Mouse (Mus musculus): Measurements from ENCODE around the gene Tsr1.

The Tsr1 gene

DNA sequence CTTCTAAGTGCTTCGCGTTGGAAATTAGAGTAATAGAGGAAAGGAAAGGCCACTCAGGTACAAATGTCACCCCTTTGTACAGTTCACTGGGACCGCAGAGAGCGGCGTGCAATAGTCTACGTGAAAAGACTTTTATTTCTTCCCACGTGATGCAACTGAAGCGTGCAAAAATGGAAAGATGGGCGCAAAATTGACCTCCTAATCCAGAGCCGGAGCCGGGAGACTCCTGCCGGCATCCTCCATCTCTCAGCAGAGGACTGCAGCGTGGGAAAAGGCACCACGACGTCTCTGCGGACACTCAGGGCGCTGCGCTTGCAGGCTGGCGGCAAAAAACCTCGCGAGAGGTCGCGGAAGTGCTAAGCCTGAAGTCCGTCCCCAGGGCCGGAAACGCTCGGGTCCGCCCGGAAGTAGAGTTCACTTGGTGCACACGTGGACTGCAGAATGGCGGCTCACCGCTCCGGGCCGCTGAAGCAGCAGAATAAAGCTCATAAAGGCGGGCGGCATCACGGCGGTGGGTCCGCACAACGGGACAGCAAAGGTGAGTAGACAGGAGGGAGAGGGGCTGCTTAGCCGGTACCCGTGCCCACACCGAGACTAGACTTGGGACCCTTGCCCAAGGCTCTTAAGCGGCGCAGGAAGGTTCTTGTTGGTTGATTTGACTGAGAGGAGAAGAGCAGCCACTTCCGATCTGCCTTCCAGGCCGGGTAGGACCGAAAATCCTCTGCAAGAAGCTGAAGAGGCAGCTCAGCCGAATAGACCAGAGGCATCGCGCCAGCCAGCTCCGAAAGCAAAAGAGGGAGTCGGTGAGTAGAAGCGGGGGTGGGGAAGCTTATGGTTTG is at the start of gene Tsr1:
Gene Tsr1 (plus strand): TSS at position 394 of the 839 bp plus-strand sequence.
- in situ Hi-C loops (cut with MboI; ENCODE audit: low pct_unique_long_range_greater_than_20kb in 1 of 2, low sequenced_read_pairs in 2 of 2, unreplicated experiment in 1 of 2) = no loop called here

- in situ Hi-C loops (cut with MboI; ENCODE audit: low pct_unique_long_range_greater_than_20kb in 1 of 2, low sequenced_read_pairs in 2 of 2, unreplicated experiment in 1 of 2) = no loop called here
Measured at GRCm38 (mm10) chr11:74850998-74851661, 46.7 kb upstream of the Tsr1 start.

- in situ Hi-C loops (cut with MboI; ENCODE audit: low pct_unique_long_range_greater_than_20kb in 1 of 2, low sequenced_read_pairs in 2 of 2, unreplicated experiment in 1 of 2) = no loop called here
Measured at GRCm38 (mm10) chr11:74857756-74858155, 40.1 kb upstream of the Tsr1 start.

- in situ Hi-C loops (cut with MboI; ENCODE audit: low pct_unique_long_range_greater_than_20kb in 1 of 2, low sequenced_read_pairs in 2 of 2, unreplicated experiment in 1 of 2) = no loop called here
Measured at GRCm38 (mm10) chr11:74862129-74862528, 35.7 kb upstream of the Tsr1 start.

DNA sequence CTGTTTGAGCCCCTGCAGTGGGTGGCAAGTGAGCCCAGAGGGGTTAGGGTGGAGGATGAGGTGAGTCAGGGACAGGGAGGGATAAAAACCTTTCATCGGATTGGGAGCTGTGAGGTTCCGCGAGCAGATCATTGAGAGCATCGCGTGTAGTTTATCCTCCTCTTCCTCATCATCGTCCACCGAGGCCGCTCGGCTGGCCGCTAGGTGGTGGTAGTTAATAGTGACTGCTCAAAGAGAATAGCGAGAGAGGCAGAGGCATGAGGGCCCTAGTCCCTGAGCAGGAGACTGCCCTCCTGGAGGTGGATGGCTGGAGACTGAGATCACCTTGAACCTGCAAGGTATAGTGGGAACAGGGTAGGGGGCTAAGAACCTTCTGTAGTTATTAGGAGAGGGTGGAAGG is 34.4 kb upstream of the Tsr1 start:
- in situ Hi-C loops (cut with MboI; ENCODE audit: low pct_unique_long_range_greater_than_20kb in 1 of 2, low sequenced_read_pairs in 2 of 2, unreplicated experiment in 1 of 2) = no loop called here

GRCm38 (mm10) chr11:74864421-74864820 is 33.5 kb upstream of the Tsr1 start:
- in situ Hi-C loops (cut with MboI; ENCODE audit: low pct_unique_long_range_greater_than_20kb in 1 of 2, low sequenced_read_pairs in 2 of 2, unreplicated experiment in 1 of 2) = no loop called here

DNA sequence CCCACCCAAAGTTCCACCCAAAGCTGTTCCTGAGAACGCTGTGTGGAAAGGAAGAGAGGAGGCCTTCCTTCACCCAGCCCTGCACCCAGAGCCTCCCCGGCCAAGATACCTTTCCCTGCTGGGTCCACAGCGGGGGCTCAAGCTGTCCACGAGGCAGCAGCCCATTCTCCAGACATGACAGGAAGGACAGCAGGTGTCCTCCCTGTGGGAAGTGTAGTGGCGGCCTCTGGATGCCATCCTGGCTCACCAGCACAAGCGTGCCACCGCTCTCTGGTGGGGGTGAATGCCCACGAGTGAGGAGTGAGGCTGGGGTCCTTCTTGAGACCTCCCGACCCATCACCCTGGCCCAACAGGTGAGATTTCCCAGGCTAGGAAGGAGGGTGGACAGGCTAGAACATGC is 32.6 kb upstream of the Tsr1 start:
- in situ Hi-C loops (cut with MboI; ENCODE audit: low pct_unique_long_range_greater_than_20kb in 1 of 2, low sequenced_read_pairs in 2 of 2, unreplicated experiment in 1 of 2) = no loop called here

DNA sequence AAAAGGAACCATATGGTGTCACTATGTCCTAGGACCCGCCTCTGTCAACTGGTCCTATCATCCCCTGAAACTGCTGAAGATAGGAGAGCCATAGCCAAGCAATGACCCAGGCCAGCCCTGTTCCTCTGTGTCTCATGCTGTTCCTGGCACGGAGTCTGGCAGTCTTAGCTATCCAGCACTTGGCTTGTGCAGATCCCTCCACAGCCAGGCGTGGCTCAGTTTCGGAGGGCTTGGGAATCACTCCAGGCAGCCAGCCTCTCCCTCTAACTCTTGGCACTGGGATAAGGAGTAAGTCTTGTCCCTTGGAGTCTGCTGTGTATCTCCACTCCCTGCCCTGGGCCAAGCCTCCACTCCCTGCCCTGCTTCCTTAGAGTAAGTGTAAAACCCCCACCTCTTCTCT is 31.2 kb upstream of the Tsr1 start:
- in situ Hi-C loops (cut with MboI; ENCODE audit: low pct_unique_long_range_greater_than_20kb in 1 of 2, low sequenced_read_pairs in 2 of 2, unreplicated experiment in 1 of 2) = no loop called here

GRCm38 (mm10) chr11:74867181-74867580 is 30.7 kb upstream of the Tsr1 start:
- in situ Hi-C loops (cut with MboI; ENCODE audit: low pct_unique_long_range_greater_than_20kb in 1 of 2, low sequenced_read_pairs in 2 of 2, unreplicated experiment in 1 of 2) = no loop called here

DNA sequence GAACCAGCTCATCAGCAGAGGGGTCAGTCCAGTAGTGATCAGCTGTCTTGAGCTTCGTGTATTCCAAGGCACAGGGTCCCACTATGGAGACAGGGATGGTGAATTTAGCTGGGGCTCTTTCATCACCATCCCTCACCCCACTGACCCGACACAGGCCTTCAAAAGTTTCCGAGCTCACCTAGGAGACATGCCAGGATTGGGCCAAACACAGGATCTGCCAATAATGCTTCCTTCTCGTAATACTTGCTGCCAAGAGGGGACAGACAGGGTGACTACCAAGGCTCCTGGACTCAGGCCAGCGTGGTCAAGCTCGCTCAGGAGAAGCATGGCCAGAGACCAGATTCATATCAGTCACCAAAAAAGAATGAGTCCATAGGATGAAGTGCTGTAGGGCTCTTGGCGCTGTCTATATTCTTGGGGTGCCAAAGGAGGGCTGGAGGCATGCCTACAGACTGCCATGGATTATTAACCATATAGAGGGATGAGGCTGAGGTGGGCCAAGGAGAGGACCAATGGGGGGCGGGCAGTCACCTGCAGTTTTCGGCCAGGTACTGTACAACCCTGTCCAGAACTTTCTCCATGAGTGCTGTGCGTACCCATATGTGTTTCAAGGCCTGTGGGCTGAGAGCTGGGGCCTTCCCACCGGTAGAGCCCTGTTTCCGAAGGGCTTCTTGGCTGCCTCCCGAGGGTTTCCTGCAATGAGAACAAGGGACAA is 29.7 kb upstream of the Tsr1 start:
- in situ Hi-C loops (cut with MboI; ENCODE audit: low pct_unique_long_range_greater_than_20kb in 1 of 2, low sequenced_read_pairs in 2 of 2, unreplicated experiment in 1 of 2) = no loop called here

DNA sequence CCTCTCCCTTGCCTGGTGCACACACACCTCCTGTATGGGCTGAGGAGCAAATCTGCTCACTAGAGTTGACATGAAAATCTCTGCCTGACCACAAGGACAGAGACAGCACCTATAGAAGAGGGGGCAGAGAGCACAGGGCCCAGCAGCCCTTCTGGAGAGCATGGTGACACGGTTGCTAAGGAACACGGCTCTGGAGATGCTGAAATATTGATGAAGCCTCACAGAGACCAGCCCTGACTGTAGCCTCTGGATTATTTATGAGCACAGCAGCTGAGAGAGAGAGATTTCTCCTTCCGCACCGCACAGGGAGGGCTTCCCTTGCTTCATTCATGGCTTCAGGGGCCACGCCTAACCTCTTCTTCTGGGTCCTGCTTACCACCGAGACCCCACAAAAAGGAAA is 28.3 kb upstream of the Tsr1 start:
- in situ Hi-C loops (cut with MboI; ENCODE audit: low pct_unique_long_range_greater_than_20kb in 1 of 2, low sequenced_read_pairs in 2 of 2, unreplicated experiment in 1 of 2) = no loop called here

GRCm38 (mm10) chr11:74870544-74870943 is 27.3 kb upstream of the Tsr1 start:
- in situ Hi-C loops (cut with MboI; ENCODE audit: low pct_unique_long_range_greater_than_20kb in 1 of 2, low sequenced_read_pairs in 2 of 2, unreplicated experiment in 1 of 2) = no loop called here

DNA sequence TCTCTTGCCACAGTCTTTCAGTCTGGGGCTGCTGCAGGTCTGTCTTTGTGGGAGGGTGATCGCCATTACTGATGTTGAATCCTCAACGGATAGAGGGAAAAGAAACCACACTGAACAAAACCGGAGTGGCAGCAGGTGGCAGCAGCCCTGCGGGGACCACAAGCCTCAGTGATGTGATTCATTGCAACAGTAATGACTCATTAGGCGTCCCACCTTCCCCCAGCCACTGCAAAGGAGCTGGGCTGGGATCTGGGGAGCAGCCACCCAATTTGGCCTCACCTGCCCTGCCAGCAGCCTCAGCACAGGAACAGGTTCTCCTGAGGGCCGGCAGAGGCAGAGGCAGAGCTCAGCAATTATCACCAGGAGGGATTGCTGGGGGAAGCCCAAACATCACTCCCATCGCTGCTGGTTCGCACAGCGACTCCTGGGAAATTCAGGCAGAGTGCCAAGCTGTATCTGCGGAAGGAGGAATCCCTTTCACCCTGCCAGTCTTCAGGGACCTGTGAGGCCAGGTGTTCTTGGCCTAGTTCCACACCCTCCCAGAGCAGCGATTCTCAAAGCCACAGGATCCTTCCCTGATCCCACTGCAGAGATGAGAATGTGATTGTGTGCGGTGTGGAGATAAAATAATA is 26.8 kb upstream of the Tsr1 start:
- in situ Hi-C loops (cut with MboI; ENCODE audit: low pct_unique_long_range_greater_than_20kb in 1 of 2, low sequenced_read_pairs in 2 of 2, unreplicated experiment in 1 of 2) = no loop called here

DNA sequence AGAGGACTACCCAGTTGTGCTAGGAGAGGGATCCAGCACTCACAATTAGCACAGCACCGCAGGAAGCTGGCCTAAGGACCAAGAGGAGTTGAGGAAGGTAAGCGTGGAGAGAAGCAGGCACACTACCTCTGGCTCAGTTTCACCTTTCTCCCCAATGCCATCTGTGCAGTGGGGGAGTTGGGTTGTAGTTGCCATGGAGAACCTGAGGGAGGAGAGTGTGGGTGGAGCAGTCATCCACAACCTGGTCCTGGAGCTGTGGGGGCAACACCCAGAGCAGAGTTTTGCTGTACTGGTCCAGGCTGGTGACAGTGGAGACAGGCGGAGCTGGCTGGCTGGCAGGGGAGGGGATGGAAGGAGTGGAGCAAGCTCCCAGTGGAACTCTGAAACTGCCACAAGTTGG is 23.2 kb upstream of the Tsr1 start:
- in situ Hi-C loops (cut with MboI; ENCODE audit: low pct_unique_long_range_greater_than_20kb in 1 of 2, low sequenced_read_pairs in 2 of 2, unreplicated experiment in 1 of 2) = no loop called here

DNA sequence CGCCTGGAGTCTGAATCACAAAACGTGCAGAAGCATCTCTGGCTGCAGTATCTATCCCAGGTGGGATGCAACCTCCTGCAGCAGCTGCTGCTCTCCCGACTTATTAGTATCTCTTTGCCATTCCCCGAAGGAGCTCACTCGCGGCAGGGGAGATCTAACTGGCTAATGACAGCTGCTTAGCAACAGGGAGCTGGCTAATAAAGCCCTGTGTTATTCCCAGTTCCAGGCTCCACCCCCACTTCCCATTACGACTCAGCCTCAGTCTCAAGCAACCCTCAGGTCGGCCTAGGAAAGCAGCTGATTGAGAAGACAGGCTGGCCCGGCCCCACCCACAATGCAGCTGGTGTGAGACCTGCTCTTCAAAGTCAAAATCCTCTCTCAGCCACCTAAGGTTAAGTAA is 21.1 kb upstream of the Tsr1 start:
- in situ Hi-C loops (cut with MboI; ENCODE audit: low pct_unique_long_range_greater_than_20kb in 1 of 2, low sequenced_read_pairs in 2 of 2, unreplicated experiment in 1 of 2) = no loop called here

- in situ Hi-C loops (cut with MboI; ENCODE audit: low pct_unique_long_range_greater_than_20kb in 1 of 2, low sequenced_read_pairs in 2 of 2, unreplicated experiment in 1 of 2) = no loop called here
Measured at GRCm38 (mm10) chr11:74880999-74881398, 16.9 kb upstream of the Tsr1 start.

GRCm38 (mm10) chr11:74881979-74882378 is 15.9 kb upstream of the Tsr1 start:
- in situ Hi-C loops (cut with MboI; ENCODE audit: low pct_unique_long_range_greater_than_20kb in 1 of 2, low sequenced_read_pairs in 2 of 2, unreplicated experiment in 1 of 2) = no loop called here

DNA sequence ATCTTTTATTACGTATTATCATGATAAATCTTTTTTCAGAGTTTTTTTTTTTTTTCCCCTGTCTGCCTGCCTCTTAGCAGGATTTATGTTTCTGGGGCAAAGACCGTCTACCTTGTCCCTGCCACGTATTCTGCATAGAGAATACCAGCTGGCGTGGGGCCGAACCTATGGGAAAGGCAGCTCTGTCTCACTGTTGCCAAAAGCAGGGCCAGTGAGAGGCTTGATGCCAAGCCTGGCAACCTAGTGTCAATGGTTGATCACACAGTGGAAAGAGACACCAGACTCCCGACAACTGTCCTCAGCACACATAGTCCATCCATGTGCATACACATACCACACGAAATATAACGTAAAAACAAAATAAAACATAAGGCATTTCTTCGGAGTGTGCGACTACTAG is 14.8 kb upstream of the Tsr1 start:
- in situ Hi-C loops (cut with MboI; ENCODE audit: low pct_unique_long_range_greater_than_20kb in 1 of 2, low sequenced_read_pairs in 2 of 2, unreplicated experiment in 1 of 2) = no loop called here

- in situ Hi-C loops (cut with MboI; ENCODE audit: low pct_unique_long_range_greater_than_20kb in 1 of 2, low sequenced_read_pairs in 2 of 2, unreplicated experiment in 1 of 2) = no loop called here
Measured at GRCm38 (mm10) chr11:74894619-74895018, 3.3 kb upstream of the Tsr1 start.
